Mouse (Mus musculus) heart, embryonic 12.5 days (tissue): ENCODE measurements around the gene Atxn2. TPM values are rescaled to one million over a fixed set of nuclear protein-coding genes. Genes with fewer than 3 reads are reported as not detected.

Source experiments
- ATAC-seq: fragments of 200-750 bp; cut with Nextera tagmentation; 2 replicates; pipeline ENCODE4 v1.8.0; 2017; ENCODE audit warnings: moderate TSS enrichment, moderate library complexity; ENCODE audit not compliant: insufficient number of reproducible peaks, low FRiP score
- H3K27ac ChIP-seq: fragments of 300-500 bp; sonication (generic); 2 replicates; pipeline ENCODE4 v1.5.1; 2016; ENCODE audit warnings: mild to moderate bottlenecking, moderate library complexity; ENCODE audit not compliant: poor library complexity, severe bottlenecking
- H3K27me3 ChIP-seq: fragments of 300-500 bp; sonication (generic); replicated peaks from 2 replicates; pipeline ENCODE4 v1.6.1; 2016; ENCODE audit warnings: mild to moderate bottlenecking, moderate library complexity
- H3K36me3 ChIP-seq: fragments of 300-500 bp; sonication (generic); 2 replicates; pipeline ENCODE4 v1.6.1; 2016; ENCODE audit warnings: mild to moderate bottlenecking, moderate library complexity
- H3K4me1 ChIP-seq: fragments of 300-500 bp; sonication (generic); replicated peaks from 2 replicates; pipeline ENCODE4 v1.6.1; 2016; ENCODE audit warnings: mild to moderate bottlenecking
- H3K4me2 ChIP-seq: fragments of 300-500 bp; sonication (generic); 2 replicates; pipeline ENCODE4 v1.6.1; 2016; ENCODE audit warnings: mild to moderate bottlenecking, moderate library complexity
- H3K4me3 ChIP-seq: fragments of 300-500 bp; sonication (generic); 2 replicates; pipeline ENCODE4 v1.5.1; 2016; ENCODE audit warnings: mild to moderate bottlenecking
- H3K9ac ChIP-seq: fragments of 300-500 bp; sonication (generic); 2 replicates; pipeline ENCODE4 v1.6.1; 2016; ENCODE audit warnings: mild to moderate bottlenecking, moderate library complexity
- H3K9me3 ChIP-seq: fragments of 300-500 bp; sonication (generic); replicated peaks from 2 replicates; pipeline ENCODE4 v1.6.1; 2016; ENCODE audit warnings: mild to moderate bottlenecking, moderate library complexity
- WGBS: fragments of 180-500 bp; shearing (Covaris S2); methylation state at CpG from one replicate; pipeline ENCODE4 v1.1.7; 2016; 5-methylcytosine and 5-hydroxymethylcytosine counted together
- polyA plus RNA-seq: library from polyadenylated mRNA; unstranded; fragments of >200 nt; fragmentation: Nextera tagmentation; extraction: Ambion mirVana; gene quantifications from 2 replicates; pipeline ENCODE4 v1.2.1, GENCODE M21; 2016

Atxn2 gene
- 82.4 and 83.2 TPM in 2 replicates for polyA plus RNA-seq

DNA sequence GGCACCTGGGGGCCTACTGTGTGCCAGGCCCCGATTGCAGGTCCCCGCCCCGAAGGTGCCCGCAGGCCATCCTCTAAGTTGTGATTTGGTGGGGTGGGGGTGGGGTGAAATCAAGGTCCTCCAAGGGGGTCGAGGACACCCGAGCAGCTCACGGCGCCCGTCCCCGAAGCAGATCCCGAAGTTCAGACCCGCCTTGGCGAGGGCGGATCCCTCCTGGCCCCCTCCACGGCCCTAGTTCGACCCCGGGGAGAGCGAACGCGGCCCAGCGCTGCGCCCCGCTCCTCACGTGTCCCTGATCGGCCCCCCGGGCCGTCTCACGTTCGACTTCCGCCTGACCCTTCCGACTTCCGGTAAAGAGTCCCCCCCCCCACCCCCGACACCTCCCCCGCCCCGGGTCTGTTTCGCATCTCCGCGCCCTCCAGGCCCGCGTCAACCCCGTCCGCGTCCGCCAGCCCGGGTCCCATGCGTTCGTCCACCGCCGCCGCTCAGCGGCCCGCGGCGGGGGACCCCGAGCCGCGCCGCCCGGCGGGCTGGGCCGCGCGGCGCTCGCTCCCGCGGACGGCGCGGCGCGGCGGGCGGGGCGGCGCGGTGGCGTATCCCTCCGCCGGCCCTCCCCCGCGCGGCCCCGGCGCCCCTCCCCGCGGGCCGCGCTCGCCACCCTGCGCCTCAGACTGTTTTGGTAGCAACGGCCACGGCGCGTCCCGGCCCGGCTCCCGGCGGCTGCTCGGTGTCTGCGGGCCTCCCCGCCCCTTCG is at the start of gene Atxn2:
Gene Atxn2, plus strand, starts transcription at position 164 of the 754 bp plus-strand sequence.
- peak within 1 kb of the TSS; percentile 100 for H3K4me3 ChIP-seq
- peaks cover 30% of the 10 kb centered on the region for H3K4me1 ChIP-seq
- peak within 1 kb of the TSS; percentile 99 for H3K27ac ChIP-seq
- WGBS = under 1% methylated on average over 69 of the region's 103 CpGs
- peak; percentile 89 for ATAC-seq
- H3K36me3 ChIP-seq = no peaks in the 10 kb centered on the region
- no peaks in the 10 kb centered on the region for H3K9me3 ChIP-seq
- H3K4me2 ChIP-seq = peak within 1 kb of the TSS; percentile 88
- H3K9ac ChIP-seq = peak within 1 kb of the TSS; percentile 99
- no peaks in the 10 kb centered on the region for H3K27me3 ChIP-seq

DNA sequence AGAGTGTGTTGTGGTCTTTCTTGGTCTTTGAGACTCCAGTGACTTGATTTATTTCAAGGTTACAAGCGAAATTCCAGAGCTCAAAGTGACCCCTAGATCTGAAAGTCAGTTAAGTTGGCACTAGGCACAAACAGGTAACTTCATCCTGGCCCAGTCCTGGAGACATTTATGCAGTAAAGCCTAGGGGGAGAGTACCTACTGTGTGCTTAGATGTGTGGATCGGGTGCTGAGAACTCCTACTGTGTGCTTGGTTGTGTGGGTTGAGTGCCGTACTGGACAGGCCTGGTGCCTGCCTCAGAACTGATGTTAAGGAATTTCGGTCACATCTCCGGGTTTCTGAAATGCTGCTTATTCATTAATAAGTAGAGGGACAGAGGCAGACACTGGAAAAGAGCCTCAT is 49.6 kb upstream of the Atxn2 start:
- ATAC-seq = no peak
- Histone ChIP-seq H3K36me3 (peaks cover 33% of the 10 kb centered on the region), H3K9ac (peak overlapping the region; percentile 95), H3K4me1 (peaks cover 16% of the 10 kb centered on the region), H3K9me3 (no peaks in the 10 kb centered on the region), H3K4me3 (peak overlapping the region; percentile 92), H3K27ac (no peak overlapping the region), H3K4me2 (peak overlapping the region; percentile 96), H3K27me3 (no peaks in the 10 kb centered on the region)
- WGBS = 86% methylated on average over 5 of the region's 5 CpGs

DNA sequence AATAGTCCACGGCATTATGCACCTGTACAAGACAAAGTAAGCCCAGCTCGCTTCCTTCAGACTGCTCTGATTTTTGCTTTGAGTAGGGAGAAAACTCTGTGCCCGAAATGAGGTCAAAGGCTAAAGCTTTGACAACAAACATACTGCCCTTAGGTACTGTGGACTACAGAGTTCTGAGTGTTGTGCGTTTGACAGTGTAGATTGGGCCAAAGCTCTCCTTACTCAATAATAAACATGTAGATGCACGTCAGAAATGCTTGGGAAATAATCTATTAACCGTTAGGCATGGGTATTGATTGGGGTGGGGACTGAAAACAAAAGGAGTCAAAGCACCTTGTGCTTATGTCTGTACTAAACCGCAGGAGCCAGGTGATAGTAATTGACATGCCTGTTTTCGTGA is 47.7 kb upstream of the Atxn2 start:
- Histone ChIP-seq H3K4me3 (no peak overlapping the region), H3K27ac (no peak overlapping the region), H3K4me2 (no peak overlapping the region), H3K36me3 (peaks cover 47% of the 10 kb centered on the region), H3K4me1 (peaks cover 16% of the 10 kb centered on the region), H3K9ac (no peak overlapping the region), H3K9me3 (no peaks in the 10 kb centered on the region), H3K27me3 (no peaks in the 10 kb centered on the region)
- no peak for ATAC-seq
- WGBS = 90% methylated on average over 8 of the region's 8 CpGs

DNA sequence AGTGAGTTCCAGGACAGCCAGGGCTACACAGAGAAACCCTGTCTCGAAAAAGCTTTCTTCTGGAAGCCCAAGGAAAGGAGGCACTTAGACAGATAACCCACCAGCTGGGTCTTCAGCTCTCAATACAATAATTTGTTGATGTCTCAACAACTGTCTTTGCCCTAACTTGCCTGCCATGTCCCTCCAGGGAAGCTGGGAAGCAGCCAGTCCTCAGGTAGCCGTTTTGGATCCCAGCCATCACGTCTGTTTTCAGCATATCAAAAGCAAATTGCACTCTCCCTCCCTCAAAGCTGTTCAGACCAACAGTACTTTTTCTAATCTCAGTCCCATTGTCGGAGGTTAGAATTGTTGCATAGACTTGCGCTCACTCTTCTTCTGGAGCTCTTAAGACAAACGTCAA is 47.1 kb upstream of the Atxn2 start:
- no peak overlapping the region for H3K9ac ChIP-seq
- H3K27me3 ChIP-seq = no peaks in the 10 kb centered on the region
- no peak overlapping the region for H3K27ac ChIP-seq
- H3K4me3 ChIP-seq = no peak overlapping the region
- no peak overlapping the region for H3K4me2 ChIP-seq
- H3K9me3 ChIP-seq = no peaks in the 10 kb centered on the region
- 85% methylated on average over 6 of the region's 6 CpGs for WGBS
- ATAC-seq = no peak
- peaks cover 53% of the 10 kb centered on the region for H3K36me3 ChIP-seq
- peaks cover 16% of the 10 kb centered on the region for H3K4me1 ChIP-seq

DNA sequence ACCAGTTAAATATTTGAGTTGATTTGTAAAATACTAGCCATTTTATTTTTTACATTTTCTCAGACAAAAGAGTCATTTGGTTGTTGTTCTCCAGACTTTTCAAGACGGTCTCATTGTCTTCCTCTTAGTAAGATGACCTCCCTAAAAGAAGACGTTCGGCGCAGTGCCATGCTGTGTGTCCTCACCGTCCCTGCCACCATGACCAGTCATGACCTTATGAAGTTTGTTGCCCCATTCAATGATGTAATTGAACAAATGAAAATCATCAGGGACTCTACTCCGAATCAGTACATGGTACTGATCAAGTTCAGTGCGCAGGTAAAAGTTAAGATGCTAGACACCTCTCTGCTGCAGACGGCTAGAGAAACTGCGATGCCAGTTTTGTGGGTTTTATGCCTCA is 46.2 kb upstream of the Atxn2 start:
- H3K4me1 ChIP-seq = peaks cover 12% of the 10 kb centered on the region

DNA sequence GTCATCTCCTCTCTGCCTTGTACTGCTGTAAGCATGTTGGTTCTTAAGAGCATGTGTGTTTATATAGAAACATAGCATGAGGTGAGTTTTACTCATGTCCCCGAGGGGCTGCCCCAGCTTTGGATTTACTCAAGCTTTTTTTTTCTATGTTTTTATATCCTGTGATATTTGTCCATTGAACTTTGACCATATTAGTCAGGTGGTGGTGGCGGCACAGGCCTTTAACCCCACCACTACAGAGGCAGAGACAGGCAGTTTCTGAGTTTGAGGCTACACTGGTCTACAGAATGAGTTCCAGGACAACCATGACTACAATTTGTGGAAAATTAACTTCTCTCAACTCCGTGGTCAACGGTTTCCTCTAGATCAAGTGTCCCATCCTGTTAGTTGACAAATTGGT is 44.1 kb upstream of the Atxn2 start:
- Histone ChIP-seq H3K4me2 (no peak overlapping the region), H3K36me3 (peaks cover 69% of the 10 kb centered on the region), H3K4me3 (no peak overlapping the region), H3K9ac (no peak overlapping the region), H3K27me3 (no peaks in the 10 kb centered on the region), H3K27ac (no peak overlapping the region), H3K4me1 (peaks cover 2% of the 10 kb centered on the region; the same call in 1 of the 2 replicates), H3K9me3 (no peaks in the 10 kb centered on the region)
- WGBS = 89% methylated on average over 4 of the region's 4 CpGs
- no peak for ATAC-seq

More for the DNA sequence above, 46.2 kb upstream of the Atxn2 start:
- H3K9me3 ChIP-seq = no peaks in the 10 kb centered on the region
- H3K27me3 ChIP-seq = no peaks in the 10 kb centered on the region
- peaks cover 61% of the 10 kb centered on the region for H3K36me3 ChIP-seq
- H3K9ac ChIP-seq = no peak overlapping the region
- no peak overlapping the region for H3K27ac ChIP-seq
- no peak overlapping the region for H3K4me2 ChIP-seq
- no peak overlapping the region for H3K4me3 ChIP-seq
- WGBS = 95% methylated on average over 9 of the region's 9 CpGs
- no peak for ATAC-seq

DNA sequence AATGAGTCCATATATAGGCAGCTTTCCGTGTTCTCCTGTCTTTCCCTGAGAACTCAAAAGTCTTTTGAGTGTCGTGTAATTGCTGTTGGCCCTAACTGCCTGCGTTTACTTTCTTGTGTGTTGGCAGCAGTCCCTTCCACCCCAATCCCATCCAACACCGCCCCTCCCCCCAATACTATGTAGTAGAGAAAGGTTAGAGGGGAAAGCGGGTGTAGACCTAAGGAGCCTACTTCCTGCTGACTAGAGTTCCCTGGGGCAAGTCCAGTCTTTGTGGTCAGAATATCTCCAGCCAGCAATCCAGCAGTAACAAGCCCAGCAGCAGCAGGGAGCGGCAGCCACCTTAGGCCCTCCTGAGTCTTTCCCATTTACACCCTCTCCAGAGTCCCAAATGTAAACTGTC is 42.7 kb upstream of the Atxn2 start:
- no peak for ATAC-seq
- WGBS = 76% methylated on average over 6 of the region's 6 CpGs
- Histone ChIP-seq H3K27me3 (no peaks in the 10 kb centered on the region), H3K9ac (no peak overlapping the region), H3K27ac (no peak overlapping the region), H3K9me3 (no peaks in the 10 kb centered on the region), H3K4me2 (no peak overlapping the region), H3K4me1 (no peaks in the 10 kb centered on the region), H3K4me3 (no peak overlapping the region), H3K36me3 (peaks cover 61% of the 10 kb centered on the region)

DNA sequence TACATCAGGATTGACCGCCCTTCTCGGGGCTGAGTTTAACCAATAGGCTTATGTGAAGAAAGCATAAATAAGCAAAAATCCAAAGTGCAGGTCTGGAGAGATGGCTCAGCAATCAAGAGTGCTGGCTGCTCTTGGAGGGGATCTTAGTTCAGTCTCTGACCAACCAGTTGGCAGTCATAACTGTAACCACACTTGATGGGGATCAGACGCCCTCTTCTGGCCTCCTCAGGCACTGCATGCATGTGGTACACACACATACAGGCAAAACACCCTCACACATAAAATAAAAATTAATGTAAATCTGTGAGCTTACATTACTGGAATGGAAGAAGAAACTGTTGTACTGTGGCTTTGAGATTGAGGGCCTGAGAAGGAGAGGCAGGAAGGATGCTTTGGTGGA is 40.7 kb upstream of the Atxn2 start:
- Histone ChIP-seq H3K27ac (no peak overlapping the region), H3K36me3 (peaks cover 63% of the 10 kb centered on the region), H3K4me2 (no peak overlapping the region), H3K4me1 (no peaks in the 10 kb centered on the region), H3K9ac (no peak overlapping the region), H3K9me3 (no peaks in the 10 kb centered on the region), H3K4me3 (no peak overlapping the region), H3K27me3 (no peaks in the 10 kb centered on the region)
- 78% methylated on average over 3 of the region's 3 CpGs for WGBS
- no peak for ATAC-seq

DNA sequence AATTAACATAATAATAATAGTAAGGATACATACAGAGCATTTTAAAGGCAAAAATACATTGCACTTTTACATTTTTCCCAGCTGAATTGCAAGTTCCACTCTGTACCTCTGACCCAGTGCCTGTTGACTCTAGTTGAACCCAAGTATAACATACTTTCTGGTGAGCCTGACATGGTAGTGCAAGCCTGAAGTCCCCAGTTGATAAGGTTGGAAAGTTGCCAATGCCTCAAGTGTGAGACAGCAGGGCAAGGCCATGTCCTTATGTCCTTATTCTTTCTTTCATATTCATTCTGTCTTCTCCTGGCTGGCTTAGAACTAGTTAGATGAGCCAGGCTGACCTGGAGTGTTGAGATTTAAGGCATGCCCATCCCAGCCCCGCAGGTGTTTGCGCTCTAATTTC is 28.9 kb upstream of the Atxn2 start:
- H3K4me3 ChIP-seq = no peak overlapping the region
- no peak overlapping the region for H3K9ac ChIP-seq
- peaks cover 83% of the 10 kb centered on the region for H3K36me3 ChIP-seq
- H3K27ac ChIP-seq = no peak overlapping the region
- 100% methylated on average over 2 of the region's 2 CpGs for WGBS
- H3K9me3 ChIP-seq = no peaks in the 10 kb centered on the region
- no peak overlapping the region for H3K4me2 ChIP-seq
- no peaks in the 10 kb centered on the region for H3K27me3 ChIP-seq
- ATAC-seq = no peak
- peaks cover 33% of the 10 kb centered on the region for H3K4me1 ChIP-seq

DNA sequence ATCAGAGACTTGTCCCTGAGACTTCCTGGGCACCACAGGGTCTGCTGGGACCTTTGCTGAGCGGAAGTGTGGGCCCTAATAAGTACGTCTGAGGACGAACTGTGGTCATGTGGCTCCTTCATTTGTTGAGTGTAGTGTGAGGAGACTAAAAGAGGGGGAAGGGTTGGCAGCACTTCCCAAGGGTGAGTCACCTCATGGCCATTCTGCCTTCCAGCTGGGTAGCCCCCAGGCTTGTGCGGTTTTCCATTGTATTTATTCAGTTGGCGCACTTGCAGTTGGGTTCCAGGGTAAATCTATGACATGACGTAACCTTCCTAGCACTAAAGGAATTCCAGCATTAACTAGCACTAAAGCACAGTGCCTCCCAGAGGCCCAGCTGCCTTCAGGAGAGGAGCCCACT is 25.6 kb upstream of the Atxn2 start:
- Histone ChIP-seq H3K27ac (peak overlapping the region; percentile 61), H3K27me3 (no peaks in the 10 kb centered on the region), H3K9ac (no peak overlapping the region), H3K4me1 (peaks cover 33% of the 10 kb centered on the region), H3K9me3 (no peaks in the 10 kb centered on the region), H3K4me3 (no peak overlapping the region), H3K4me2 (no peak overlapping the region), H3K36me3 (peaks cover 52% of the 10 kb centered on the region)
- no peak; the same call in 1 of the 2 replicates for ATAC-seq
- WGBS = 69% methylated on average over 6 of the region's 6 CpGs

DNA sequence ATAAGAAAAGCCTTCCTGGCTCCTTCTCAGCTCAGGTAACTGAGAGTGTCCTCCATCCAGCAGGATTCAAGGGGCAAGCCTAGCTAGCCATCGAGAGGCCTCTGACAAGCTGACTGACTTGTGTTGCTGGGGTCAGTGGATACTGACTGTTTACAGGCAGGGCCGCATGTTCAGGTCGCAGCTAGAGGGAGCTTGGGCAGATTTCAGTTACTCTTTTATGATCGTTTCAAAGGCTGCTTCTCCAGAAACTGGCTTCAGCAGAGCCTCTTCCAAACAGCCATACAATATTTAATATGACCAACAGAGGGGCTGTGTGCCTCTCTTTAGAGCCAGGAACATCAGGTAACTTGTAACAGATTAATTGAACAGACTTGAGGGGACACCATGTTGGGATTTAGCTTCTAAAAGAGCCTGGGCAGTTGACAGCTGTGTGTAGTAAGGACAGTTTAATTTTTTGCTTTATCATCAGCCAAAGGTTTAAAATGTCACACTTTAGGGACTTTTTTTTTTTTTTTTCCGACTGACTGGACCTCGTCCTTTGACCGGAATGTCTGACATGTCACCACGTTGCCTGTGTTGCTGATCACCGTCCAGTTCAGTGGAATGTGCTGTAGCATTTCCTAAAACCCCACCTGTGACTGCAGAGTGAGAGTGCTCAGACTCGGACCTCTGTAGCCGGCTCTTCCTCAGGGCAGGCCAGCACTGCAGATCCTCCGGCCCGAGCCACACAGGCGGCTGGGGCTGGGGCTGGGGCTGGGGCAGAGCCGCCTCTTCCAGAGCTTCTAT is 24.8 kb upstream of the Atxn2 start:
- H3K4me1 ChIP-seq = peaks cover 33% of the 10 kb centered on the region
- no peaks in the 10 kb centered on the region for H3K27me3 ChIP-seq
- 43% methylated on average over 15 of the region's 15 CpGs for WGBS
- H3K4me2 ChIP-seq = peak overlapping the region; percentile 18; the same call in 1 of the 2 replicates
- no peak for ATAC-seq
- H3K9ac ChIP-seq = peak overlapping the region; percentile 17
- no peak overlapping the region for H3K4me3 ChIP-seq
- no peaks in the 10 kb centered on the region for H3K9me3 ChIP-seq
- peak overlapping the region; percentile 61 for H3K27ac ChIP-seq
- peaks cover 44% of the 10 kb centered on the region for H3K36me3 ChIP-seq
